Mouse (Mus musculus) C2C12 (cell line): Measurements from ENCODE around the gene Il22.

ENCODE experiments used
- CTCF ChIP-seq: IDR thresholded peaks from one replicate; pipeline ENCODE4 v1.5.1; 2011; ENCODE audit not compliant: control insufficient read depth, insufficient read depth, insufficient read length
- FOSL1 ChIP-seq: IDR thresholded peaks from one replicate; pipeline ENCODE4 v1.8.0; 2011; ENCODE audit warnings: mild to moderate bottlenecking, low read length; ENCODE audit not compliant: poor library complexity, insufficient read depth, severe bottlenecking
- MAX ChIP-seq: IDR thresholded peaks from one replicate; pipeline ENCODE4 v1.6.1; 2011; ENCODE audit warnings: mild to moderate bottlenecking, control low read depth
- USF1 ChIP-seq: IDR thresholded peaks from one replicate; pipeline ENCODE4 v1.6.1; 2011; ENCODE audit warnings: low read depth, mild to moderate bottlenecking, control low read depth, moderate library complexity

GRCm38 (mm10) chr10:118172416-118172815 is 32.3 kb upstream of the Il22 start:
- no peak for TF ChIP-seq CTCF
- no peak for TF ChIP-seq USF1
- TF ChIP-seq FOSL1, result peak; percentile 80
- no peak for TF ChIP-seq MAX
